Mouse (Mus musculus): ENCODE data around the gene Reps1. TPM values are rescaled to one million over a fixed set of nuclear protein-coding genes. Genes with fewer than 3 reads are reported as not detected.
A peak's percentile ranks its signal among the peaks of the same experiment; 100 is the strongest.
"Not testable (repeated sequence)": the region's sequence is repeated elsewhere in the genome, so short reads cannot be mapped to it uniquely, and the experiment has no call there.

The Reps1 gene
- total RNA-seq, 2 experiments from 2014 or later: 47.2 to 76.9 TPM

- ATAC-seq (replicated peaks; ENCODE audit: poor library complexity): peak; percentile 34; the same call in 1 of the 2 replicates
Observed at GRCm38 (mm10) chr10:18131666-18132650, 76.3 kb downstream of the Reps1 start.

DNA sequence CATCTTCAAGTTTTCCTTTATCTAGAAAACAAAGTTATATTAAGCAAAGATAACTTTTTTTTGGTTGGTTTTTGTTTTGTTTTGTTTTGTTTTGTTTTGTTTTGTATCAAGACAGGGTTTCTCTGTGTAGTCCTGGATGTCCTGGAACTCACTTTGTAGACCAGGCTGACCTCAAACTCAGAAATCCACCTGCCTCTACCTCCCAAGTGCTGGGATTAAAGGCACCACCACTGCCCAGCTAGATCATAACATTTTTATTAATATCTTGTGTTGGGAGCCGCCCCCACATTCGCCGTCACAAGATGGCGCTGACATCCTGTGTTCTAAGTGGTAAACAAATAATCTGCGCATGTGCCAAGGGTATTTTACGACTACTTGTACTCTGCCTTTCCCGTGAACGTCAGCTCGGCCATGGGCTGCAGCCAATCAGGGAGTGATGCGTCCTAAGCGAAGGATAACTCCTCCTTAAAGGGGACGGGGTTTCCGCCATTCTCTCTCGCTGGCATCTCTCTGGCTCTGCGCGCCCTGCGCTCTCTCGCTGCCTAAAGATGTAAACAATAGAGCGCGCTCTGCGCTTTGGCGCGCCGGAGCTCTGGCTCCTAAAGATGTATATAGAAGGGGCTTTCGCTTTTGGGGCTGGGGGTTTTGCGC is 83.3 kb downstream of the Reps1 start:
- not testable (repeated sequence) for ATAC-seq (replicated peaks; ENCODE audit: poor library complexity)

DNA sequence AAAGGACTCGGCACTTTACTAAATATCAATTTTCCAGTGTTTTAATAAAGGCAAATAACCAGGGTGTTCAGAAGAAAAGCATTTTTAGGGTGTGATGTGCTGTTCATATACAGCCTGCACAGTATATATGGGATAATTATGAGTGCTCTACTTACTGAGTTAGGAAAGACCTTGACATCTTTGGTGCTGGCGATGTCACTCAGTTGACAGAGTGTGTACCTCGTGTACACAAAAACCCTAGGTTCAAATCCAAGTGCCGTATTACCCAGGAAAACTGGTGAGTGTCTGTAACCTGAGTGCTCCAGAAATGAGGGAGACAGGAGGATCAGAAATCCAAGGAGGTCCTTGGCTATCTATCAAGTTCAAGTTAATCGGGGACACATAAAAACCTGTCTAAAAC is 84.0 kb downstream of the Reps1 start:
- ATAC-seq (replicated peaks; ENCODE audit: poor library complexity): no peak

DNA sequence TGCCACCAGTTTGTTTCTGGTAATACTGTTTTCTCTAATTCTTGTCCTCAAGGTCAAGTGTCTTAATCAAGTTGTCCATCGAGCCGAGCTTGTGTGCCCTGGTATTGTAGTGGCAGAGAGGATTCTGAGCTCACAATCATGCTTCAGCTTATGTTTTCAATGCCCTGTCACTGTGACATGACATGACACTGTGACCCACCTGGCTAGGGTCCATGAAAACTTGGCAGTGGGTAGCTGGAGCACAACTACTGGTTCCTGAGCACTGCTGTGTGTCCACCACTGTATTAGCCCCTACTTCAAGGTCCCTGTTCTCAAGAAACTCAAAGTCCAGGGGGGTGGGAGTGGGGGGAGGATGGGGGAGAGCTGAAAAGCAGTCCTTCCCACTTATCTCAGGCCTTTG is 85.7 kb downstream of the Reps1 start:
- ATAC-seq (replicated peaks; ENCODE audit: poor library complexity): no peak

GRCm38 (mm10) chr10:18142231-18142630 is 86.6 kb downstream of the Reps1 start:
- ATAC-seq (replicated peaks; ENCODE audit: poor library complexity): no peak

DNA sequence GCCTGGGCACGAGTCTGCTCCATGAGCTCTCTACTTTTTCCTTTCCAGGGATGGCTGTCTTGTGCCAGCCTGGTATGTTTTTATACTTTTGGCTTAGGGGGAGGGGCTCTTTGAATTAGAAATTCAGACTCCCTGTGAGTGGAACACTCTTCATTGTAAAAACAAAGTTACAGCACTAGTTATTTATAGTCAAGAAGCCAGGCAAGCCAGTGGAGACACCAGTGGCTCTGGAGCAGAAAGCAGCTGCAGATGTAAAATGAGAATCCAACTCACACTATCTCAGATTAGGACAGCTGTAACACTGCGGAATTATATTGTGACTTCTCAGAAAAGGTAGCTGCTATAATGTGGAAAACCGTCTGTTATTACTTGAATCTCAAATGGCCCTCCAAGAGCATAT is 91.6 kb downstream of the Reps1 start:
- no peak for ATAC-seq (replicated peaks; ENCODE audit: poor library complexity)

GRCm38 (mm10) chr10:18162435-18162971 is 106.8 kb downstream of the Reps1 start:
- no peak for ATAC-seq (replicated peaks; ENCODE audit: poor library complexity)

Other genes with a start within 250 kb of the Reps1 start
- 15.7 and 17.2 TPM in 2 replicates for gene Heca, start 107.8 kb upstream of the Reps1 start, total RNA-seq (2015)
- gene Heca, start 107.8 kb upstream of the Reps1 start, total RNA-seq (2017): 25.6 and 38.0 TPM in 2 replicates
- gene Abracl, start 32.6 kb upstream of the Reps1 start, total RNA-seq (2015): 274 and 350 TPM in 2 replicates
- gene Abracl, start 32.6 kb upstream of the Reps1 start, total RNA-seq (2017): 298 and 321 TPM in 2 replicates
- gene Ect2l, start 155.0 kb downstream of the Reps1 start, total RNA-seq (2015): 0.93 TPM in 1 of 2 replicates, not detected in the other
- 0.03 and 1.3 TPM in 2 replicates for gene Ect2l, start 155.0 kb downstream of the Reps1 start, total RNA-seq (2017)
- gene Ccdc28a, start 179.1 kb downstream of the Reps1 start, total RNA-seq (2015): 6.2 and 11.1 TPM in 2 replicates
- 5.1 and 9.3 TPM in 2 replicates for gene Ccdc28a, start 179.1 kb downstream of the Reps1 start, total RNA-seq (2017)

Data from megakaryocyte progenitor cell, adult 5-6 weeks (primary cell).